Mouse (Mus musculus) thymus, postnatal 0 days (tissue): ENCODE results near the gene C1qtnf5. TPM values are rescaled to one million over a fixed set of nuclear protein-coding genes. Genes with fewer than 3 reads are reported as not detected.

Experiments used
- DNase-seq: peaks from one replicate; pipeline ENCODE4 v3.0.0-alpha.2; 2015; ENCODE audit warnings: low spot score
- polyA plus RNA-seq: library from polyadenylated mRNA; unstranded; fragments of >200 nt; fragmentation: Nextera tagmentation; extraction: Ambion mirVana; gene quantifications from 2 replicates; pipeline ENCODE4 v1.2.1, GENCODE M21; 2015

The C1qtnf5 gene
- polyA plus RNA-seq, 1 experiment from 2014 or later, result 1.2 TPM

DNA sequence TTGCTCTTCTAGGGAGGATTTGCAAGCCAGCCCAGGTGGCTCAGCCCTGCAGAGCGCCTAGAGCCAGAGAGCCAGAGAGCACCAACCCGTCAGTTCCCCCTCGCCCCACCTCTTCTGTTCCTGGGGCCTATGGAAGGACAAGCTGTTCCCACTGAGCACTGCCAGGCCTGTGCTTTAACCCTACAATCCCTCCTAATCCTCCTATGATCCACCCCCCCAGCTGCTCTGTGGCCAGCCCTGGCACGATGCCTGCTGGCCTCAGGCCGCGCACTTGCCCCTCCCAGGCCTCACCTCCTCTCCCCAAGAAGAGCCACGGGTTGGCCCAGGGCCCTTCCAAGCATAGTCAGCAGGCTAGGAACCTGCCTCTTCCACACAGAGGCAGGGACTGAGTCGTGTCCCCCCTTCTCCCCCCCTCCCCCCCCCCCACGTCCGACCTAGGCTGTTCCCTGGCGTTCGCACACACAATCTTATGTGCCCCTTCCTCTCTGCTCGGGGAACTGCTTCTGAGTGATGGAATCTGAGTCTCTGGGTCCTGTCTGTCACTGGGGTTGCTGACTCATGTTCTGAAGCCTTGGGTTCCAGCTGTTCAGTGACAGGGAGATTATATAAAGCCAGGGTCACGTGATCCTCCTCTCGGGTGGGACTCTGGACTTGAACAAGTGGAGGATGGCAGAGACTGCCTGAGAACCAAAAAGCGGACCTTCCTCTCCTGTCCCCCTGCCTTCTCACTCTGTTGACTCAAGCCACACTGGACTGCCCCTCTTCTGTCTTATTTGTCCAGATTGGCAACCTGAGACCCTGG lies 27.9 kb upstream of the C1qtnf5 start:
- DNase-seq, result no peak

GRCm38 (mm10) chr9:44079997-44080780 lies 26.9 kb upstream of the C1qtnf5 start:
- no peak for DNase-seq

DNA sequence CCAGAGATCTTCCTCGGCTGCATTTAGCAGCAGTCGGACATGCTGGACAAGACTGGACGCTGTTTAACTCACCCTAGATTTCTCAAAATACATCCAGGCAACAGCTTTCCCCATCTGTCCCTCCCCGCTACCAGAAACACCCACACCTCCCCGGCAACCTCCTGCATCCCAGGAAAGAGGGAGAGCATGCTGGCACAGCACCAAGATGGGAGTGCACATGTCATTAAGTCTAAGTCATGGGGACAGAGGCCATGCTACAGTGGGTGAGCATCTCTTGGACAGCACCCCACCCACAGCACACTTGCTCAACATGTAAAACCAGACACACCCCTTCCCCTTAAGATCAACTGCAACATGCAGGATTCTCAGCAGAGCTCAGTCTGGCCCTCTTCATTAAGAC lies 26.1 kb upstream of the C1qtnf5 start:
- DNase-seq, result no peak

DNA sequence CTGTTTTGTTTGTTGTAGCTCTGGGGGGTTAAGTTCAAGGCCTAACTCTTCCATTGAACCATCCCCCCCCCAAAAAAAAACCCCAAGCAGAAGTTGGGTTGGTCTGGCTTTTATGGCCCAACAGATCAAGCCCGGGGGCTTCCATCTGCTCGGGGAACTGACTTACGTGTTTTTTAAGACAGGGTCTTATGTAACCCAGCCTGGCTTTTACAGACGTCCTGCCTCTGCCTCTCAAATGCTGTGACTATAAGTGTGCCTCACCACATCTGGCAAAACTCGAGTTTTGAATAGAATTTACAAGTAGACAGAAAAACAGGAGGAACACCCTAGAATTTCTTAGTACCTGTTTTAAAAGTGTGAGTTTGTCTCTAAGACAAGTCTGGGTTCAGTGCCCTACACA lies 25.5 kb upstream of the C1qtnf5 start:
- DNase-seq, result no peak

DNA sequence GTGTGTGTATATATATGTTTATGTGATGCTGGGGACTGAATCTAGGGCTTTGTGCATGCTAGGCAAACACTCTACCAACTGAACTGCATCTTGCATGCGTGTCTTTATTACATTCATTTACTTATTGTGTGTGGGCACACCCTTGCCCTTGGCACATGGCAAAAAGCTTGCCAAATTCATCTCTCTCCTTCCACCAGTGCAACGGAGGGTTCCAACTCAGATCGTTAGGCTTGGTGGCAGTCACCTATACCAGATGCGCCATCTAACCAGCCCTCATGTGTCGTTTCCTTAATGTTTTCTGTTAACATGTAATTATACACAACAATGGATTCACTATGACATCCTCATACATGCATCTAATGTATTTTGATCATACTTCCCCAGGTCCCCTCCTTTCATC lies 24.8 kb upstream of the C1qtnf5 start:
- no peak for DNase-seq

DNA sequence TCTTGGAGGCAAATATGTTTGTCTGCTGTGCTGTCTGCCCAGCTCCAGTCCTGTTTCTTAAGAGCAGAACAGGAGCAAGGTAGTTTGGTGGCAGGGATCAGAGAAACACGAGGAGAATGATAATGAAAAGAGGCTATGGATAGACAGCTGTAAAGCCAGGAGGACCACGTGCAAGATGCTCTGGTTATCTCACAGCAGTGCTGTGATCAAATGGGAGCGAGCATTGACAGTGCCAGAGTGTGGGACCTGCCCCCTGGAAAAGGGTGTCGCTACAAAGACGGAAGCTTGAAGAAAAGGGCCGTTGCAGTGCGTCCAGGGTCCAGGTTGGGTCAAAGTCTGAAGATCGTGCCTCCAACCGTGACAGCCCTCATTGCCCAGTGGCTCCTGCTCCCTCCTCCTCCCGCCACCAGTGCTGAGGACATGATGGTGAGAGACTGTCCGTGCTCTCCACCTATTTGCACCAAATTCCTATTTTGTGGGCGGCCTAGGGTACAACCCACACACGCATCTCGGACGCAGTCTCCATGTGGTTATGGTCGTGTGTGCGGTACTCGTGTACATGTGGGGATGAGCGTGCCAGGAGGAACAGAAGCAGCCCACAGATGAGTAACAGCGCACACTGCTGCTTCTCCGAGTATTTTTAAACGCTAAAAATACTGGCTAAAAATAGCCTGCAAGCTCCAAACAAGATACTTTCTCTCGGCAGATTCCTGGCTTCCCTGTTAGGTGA lies 23.5 kb upstream of the C1qtnf5 start:
- DNase-seq, result no peak

DNA sequence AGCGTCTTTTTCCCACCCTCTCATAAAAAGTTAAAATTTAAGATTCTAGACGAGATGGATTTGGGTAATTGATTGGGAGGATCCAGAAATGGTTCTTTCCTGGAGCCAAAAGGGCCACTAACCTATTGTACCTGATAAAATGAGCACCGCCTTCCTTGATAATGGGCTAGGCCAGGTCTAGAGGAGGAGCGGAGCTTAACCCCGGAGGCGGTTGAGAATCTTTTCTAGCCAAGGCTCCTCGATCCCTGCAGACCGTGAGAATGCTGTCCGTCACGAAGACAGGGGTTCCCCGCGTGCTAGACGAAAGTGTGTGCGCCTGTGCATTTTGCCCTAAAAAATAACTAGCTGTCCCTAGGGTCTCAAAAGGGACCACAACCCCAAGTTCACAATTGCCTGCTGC lies 22.8 kb upstream of the C1qtnf5 start:
- DNase-seq, result no peak

- DNase-seq, result peak; percentile 55
These were observed 22.3 kb upstream of the C1qtnf5 start for GRCm38 (mm10) chr9:44084659-44085229.

DNA sequence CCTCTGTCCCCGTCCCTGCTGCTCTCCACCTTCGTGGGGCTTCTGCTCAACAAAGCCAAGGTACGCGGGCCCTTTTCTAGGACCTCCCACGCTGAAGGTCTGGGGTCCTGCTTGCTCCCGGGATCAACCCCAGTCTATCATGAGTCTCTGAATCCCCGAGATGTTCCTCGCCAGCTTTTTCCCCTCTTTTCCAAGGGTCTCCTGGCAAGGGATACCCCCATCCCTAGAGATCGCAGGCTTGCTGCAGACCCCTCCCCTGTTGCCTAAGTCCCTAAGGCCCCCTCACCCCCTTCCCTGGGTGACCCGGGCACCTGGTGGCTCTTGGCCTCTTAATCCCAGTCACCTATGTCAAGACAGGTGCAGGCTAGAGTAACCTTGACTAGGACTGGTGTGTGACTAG lies 21.8 kb upstream of the C1qtnf5 start:
- no peak for DNase-seq

DNA sequence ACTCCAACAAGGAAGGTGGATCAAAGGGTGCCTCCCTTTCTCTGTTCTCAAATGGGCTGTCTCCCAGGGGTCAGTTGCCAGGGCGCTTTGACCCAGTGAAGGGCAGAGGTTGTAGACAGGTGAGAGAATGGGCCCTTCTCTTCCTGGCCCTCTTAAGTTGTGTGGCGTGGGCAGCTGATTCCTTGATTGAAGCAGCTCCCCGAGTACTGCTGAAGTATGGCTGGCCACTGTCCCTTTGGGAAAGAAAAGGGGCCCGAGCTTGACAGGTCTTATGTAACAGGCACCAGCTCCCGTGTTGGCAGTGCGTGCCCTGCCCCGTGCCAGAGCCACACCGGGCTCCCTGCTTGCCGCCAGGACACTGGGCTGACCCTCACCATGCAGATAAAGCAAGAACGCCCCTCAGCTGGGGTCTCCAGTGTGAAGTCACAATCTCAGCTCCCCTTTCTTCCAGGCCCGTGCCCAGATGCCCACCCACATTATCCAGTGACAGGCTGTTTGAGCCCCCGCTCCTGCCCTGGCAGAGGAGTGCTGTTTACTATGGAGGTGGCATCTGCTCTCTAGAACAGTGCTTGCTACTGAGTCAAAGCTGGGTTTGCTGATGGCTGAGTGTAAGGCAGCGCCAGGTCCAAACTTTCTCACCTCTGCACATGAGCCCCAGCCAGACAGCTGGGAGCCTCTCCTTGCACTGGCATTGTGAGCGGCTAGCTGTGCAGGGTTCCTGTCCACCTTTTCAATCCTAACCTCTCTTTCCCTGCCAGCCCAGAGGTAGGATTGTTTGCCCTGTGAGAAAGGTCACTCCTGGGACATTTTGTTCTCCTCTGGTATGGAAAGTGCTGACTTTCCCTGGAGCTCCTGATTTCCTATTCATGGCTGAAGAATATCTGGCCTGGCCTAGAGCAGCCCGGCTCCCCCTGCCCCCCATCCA lies 21.0 kb upstream of the C1qtnf5 start:
- DNase-seq, result no peak

DNA sequence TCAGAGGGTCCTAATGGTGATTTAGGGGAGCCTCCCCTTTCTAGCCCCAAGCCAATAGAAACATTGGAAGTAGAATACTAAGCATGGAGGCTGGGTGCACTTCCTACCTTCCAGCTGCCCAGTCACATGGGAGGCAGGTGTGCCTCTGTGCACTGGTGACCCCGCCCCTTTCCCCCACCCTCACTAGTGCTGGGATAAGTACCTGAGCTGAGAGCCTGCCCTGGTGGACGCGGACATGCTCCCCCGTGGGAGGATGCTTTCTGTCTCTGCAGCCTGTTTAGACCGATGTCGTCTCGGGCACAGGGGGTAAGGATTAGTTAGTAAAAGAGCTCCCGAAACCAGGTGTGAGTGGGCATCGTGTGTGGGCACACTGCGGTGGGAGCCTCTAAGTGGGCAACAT lies 20.1 kb upstream of the C1qtnf5 start:
- DNase-seq, result no peak

DNA sequence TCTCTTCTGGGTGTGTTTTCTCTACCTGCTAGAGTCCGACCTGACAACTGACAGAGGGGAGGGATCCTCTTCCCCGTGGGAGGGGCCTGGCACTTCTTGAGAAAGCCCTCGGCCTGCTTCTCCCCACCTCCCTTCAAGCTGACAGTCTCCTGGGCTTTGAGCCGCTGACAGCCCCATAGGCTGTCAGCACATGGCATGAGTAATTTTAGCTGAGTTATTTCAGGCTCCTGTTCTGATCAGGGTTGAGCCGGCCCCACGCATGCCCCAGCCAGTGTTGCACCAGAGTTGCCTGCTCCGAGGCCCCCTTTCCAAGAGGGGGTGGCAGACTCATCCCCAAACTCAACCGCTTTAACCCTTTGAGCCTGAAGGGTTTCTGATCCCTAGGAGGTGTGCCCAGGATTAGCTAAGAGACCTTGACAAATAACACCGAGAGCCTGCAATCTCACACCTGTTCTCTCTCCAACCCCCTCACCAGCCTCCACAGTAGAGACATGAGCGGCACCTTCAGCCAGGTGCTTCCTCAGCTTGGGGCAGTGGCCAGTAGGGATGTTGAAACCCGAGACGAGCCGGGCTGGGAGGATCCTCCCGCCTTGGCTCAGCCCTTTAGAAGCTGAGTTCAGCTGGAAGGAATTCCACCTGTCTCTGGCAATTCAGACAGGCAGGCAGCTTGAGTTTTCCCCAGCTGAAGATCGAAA lies 19.1 kb upstream of the C1qtnf5 start:
- DNase-seq, result no peak

DNA sequence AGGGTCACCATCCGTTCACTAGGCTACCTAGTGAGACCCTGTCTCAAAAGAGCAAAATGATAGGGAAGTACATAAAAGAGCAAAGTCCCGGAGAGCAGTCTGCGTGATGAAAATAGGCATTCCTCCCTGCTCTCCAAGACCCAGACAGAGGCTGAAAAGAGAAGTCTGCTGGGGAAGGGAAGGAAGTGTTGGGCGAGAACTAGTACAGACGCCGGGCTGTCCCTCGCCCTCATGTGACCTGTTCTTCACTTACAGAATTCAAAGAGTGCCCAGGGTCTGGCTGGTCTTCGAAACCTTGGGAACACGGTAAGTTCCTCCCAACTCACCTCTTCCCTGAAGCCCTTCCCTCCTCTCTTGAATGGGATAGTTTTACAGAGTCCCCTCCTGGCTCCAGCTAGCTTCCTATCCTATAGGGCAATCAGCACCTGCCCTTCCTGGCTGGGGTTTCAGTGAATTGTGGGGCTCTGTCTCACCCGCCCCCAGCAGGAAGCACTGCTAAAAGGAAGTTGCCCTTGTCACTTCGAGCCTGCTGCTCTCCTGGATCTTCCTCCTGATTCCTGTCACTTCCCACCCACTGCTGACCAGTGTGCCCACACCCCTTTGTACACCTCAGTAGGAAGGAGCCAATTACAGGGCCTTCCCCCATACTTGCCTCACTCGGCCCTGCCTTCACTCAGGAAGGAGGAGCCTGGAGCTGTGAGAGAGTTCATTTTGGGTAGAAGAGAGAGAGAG lies 18.0 kb upstream of the C1qtnf5 start:
- peak; percentile 44 for DNase-seq

- peak; percentile 83 for DNase-seq
These were observed 13.2 kb upstream of the C1qtnf5 start for GRCm38 (mm10) chr9:44093612-44094503.

- no peak for DNase-seq
These were observed 12.3 kb upstream of the C1qtnf5 start for GRCm38 (mm10) chr9:44094737-44095136.

DNA sequence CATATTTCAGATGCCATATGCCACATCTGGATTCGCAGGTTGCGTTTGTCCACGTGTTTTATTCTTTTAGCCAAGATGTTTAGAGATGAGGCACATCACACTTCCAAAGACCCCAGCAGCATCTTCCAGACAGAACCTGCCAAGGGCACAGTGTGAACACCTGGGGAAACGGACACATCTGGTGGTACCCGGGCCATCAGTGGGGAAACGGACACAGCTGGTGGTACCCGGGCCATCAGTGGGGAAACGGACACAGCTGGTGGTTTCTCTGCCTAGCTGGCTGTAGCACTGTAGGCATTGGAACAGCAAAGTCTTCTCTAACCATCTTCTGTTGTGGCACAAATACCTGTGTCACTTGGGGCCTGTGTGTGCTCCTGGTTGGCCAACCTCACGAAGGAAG lies 11.3 kb upstream of the C1qtnf5 start:
- no peak for DNase-seq

- DNase-seq, result no peak
These were observed 10.5 kb upstream of the C1qtnf5 start for GRCm38 (mm10) chr9:44096536-44096935.

GRCm38 (mm10) chr9:44101490-44101889 lies 5.6 kb upstream of the C1qtnf5 start, which contains the start of gene Mfrp:
Gene Mfrp, plus strand, starts transcription at chr9:44101729.
- no peak for DNase-seq
